Mouse (Mus musculus) neural tube, embryonic 12.5 days (tissue): ENCODE results near the gene Eif2b5. TPM values are rescaled to one million over a fixed set of nuclear protein-coding genes. Genes with fewer than 3 reads are reported as not detected.

ENCODE experiments used
- ATAC-seq: fragments of 200-750 bp; cut with Nextera tagmentation; 2 replicates; pipeline ENCODE4 v1.8.0; 2017; ENCODE audit warnings: low read depth, mild to moderate bottlenecking, moderate TSS enrichment, moderate library complexity; ENCODE audit not compliant: low FRiP score
- H3K27ac ChIP-seq: fragments of 300-500 bp; sonication (generic); 2 replicates; pipeline ENCODE4 v1.5.1; 2016
- H3K27me3 ChIP-seq: fragments of 300-500 bp; sonication (generic); replicated peaks from 2 replicates; pipeline ENCODE4 v1.6.1; 2016; ENCODE audit warnings: mild to moderate bottlenecking
- H3K36me3 ChIP-seq: fragments of 300-500 bp; sonication (generic); 2 replicates; pipeline ENCODE4 v1.6.1; 2016; ENCODE audit warnings: mild to moderate bottlenecking
- H3K4me1 ChIP-seq: fragments of 300-500 bp; sonication (generic); 2 replicates; pipeline ENCODE4 v1.6.1; 2016
- H3K4me2 ChIP-seq: fragments of 300-500 bp; sonication (generic); replicated peaks from 2 replicates; pipeline ENCODE4 v1.6.1; 2016; ENCODE audit warnings: mild to moderate bottlenecking
- H3K4me3 ChIP-seq: fragments of 300-500 bp; sonication (generic); 2 replicates; pipeline ENCODE4 v1.5.1; 2016
- H3K9ac ChIP-seq: fragments of 300-500 bp; sonication (generic); 2 replicates; pipeline ENCODE4 v1.6.1; 2016; ENCODE audit warnings: mild to moderate bottlenecking
- H3K9me3 ChIP-seq: fragments of 300-500 bp; sonication (generic); 2 replicates; pipeline ENCODE4 v1.6.1; 2016; ENCODE audit warnings: mild to moderate bottlenecking
- WGBS: fragments of 180-500 bp; shearing (Covaris S2); methylation state at CpG from one replicate; pipeline ENCODE4 v1.1.7; 2016; 5-methylcytosine and 5-hydroxymethylcytosine counted together
- polyA plus RNA-seq: library from polyadenylated mRNA; unstranded; fragments of >200 nt; fragmentation: Nextera tagmentation; extraction: Ambion mirVana; gene quantifications from 2 replicates; pipeline ENCODE4 v1.2.1, GENCODE M21; 2016

Gene Eif2b5
- polyA plus RNA-seq, 1 experiment from 2014 or later: 121 TPM

DNA sequence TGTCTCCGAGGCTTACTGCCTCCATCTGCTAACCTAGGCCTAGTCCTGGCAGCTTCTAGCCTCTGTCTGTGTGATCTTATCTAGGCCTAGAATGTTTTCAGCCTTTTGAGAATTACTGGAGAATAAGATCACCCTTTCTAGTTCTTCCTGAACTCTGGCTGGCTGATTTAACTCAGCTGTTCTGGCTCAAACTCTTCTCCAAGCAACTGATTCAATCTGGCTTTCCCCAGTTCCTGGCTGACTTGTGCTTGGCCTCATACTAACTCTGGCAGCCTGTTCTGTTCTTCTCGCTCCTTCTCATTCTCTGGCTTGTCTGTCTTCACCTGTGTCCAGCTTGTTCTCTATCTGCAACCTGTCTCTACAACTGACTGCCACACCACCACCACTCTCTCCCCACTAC, 7.3 kb upstream of the Eif2b5 start:
- H3K9ac ChIP-seq: no peak overlapping the region
- no peaks in the 10 kb centered on the region for H3K27me3 ChIP-seq
- H3K36me3 ChIP-seq: no peaks in the 10 kb centered on the region
- H3K4me1 ChIP-seq: no peaks in the 10 kb centered on the region
- ATAC-seq: no peak
- no peak overlapping the region for H3K27ac ChIP-seq
- no peaks in the 10 kb centered on the region for H3K9me3 ChIP-seq
- H3K4me2 ChIP-seq: no peak overlapping the region
- 84% methylated on average over 2 of the region's 2 CpGs for WGBS
- H3K4me3 ChIP-seq: no peak overlapping the region

DNA sequence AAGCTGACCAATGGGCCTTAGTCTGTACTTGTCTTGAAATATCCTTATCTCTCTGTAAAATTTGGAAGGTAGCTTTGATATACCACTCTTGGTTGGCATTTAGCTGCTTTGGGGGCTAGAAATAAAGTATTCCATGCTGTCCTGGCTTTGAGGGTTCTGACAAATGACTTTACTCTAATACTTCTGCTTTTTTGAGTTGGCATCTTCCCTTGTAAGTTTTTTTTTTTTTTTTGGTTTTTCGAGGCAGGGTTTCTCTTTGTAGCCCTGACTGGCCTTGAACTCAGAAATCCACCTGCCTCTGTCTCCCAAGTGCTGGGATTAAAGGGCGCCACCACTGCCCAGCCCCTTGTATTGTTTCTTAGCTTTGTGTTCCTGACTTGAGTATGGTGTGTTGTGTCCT, 5.2 kb upstream of the Eif2b5 start:
- peaks cover 4% of the 10 kb centered on the region; the same call in 1 of the 2 replicates for H3K27me3 ChIP-seq
- peaks cover 8% of the 10 kb centered on the region for H3K4me1 ChIP-seq
- ATAC-seq: no peak
- H3K27ac ChIP-seq: no peak overlapping the region
- 76% methylated on average over 2 of the region's 2 CpGs for WGBS
- no peak overlapping the region for H3K4me2 ChIP-seq
- H3K9ac ChIP-seq: no peak overlapping the region
- H3K9me3 ChIP-seq: no peaks in the 10 kb centered on the region
- H3K36me3 ChIP-seq: no peaks in the 10 kb centered on the region
- H3K4me3 ChIP-seq: no peak overlapping the region

DNA sequence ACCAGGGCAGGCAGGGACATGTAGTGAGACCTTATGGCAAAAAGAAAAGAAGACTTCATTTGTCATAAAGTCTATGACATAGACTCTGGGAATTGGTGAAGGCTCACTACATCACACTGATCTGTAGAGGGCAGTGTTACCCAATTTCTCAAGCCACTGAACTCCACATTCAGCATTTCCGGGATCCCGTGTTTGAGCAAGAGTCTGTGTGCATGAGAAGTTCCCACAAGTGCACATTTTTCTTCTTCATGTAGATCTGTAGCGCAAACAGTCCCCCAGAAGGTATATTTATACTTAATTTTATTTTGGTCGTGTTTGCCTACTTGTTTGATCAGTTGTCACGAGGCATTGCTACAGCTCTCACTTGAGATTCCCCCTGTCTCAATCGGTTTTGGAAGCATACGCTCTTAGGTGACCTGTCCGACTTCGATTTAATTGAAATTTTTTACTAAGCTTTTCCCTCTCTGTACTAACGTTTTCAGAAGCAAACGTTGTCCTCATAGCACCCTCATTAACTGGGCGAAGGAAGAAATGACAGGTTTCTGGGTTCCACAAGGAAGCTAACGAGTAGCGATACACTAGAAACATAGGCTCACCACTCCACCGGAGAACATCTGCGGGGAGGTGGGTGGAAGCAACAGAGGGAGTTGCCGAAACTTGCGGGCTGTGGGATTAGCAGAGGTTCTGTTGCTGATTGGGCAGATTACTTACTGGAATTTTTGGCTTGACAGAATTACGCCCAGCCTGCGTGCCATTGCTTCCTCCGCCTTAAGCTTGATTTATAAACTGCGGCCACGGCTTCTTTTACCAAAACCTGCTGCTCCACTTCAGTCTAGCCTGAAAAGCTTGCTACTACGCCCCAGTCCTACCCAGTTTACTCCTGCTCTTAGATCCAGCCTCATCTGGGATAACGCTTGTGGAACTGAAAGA, 1.7 kb upstream of the Eif2b5 start:
- 0 out of 2 replicates have a peak, but pooled peaks have one; percentile 10 for ATAC-seq
- H3K9ac ChIP-seq: no peak overlapping the region

DNA sequence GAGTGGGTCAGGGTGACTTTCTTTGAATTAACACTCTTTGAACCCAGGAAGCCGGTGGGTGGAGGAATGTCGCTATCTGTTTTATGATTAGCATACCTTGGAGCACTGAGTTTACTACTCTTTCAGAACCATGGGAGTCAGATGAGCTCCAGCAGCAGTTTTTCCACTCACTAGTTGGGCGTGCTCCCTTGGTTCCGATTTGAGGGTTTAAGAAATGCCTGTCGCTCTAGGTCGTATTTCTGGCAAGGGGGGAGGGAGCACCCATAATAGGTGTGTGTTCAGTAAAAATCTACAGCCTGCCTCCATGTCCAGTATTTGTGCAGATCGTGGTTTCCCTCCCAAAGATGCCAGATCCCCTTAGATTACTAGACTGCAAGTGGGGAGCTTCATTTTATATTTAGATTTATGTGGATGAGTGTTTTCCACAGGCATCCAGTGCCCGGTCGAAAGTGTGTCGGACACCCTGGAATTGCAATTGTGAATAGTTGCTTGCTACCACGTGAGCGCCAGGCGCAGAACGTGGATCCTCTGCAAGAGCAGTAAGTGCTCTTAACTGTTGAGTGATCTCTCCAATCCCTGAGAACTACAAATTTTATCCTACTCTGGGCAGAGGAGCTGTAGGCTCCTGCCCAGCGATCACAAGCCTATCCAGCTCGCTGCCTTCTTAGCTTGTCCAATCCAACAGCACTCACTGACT, 489 bp upstream of the Eif2b5 start:
- Histone ChIP-seq H3K9me3 (no peaks in the 10 kb centered on the region), H3K9ac (peak overlapping the region; percentile 90; the same call in 1 of the 2 replicates), H3K4me3 (peak overlapping the region; percentile 87), H3K27ac (no peak overlapping the region), H3K4me2 (peak overlapping the region; percentile 81), H3K27me3 (peaks cover 4% of the 10 kb centered on the region; the same call in 1 of the 2 replicates), H3K36me3 (peaks cover 25% of the 10 kb centered on the region), H3K4me1 (peaks cover 12% of the 10 kb centered on the region)
- ATAC-seq: no peak
- 10% methylated on average over 16 of the region's 16 CpGs for WGBS

More for the DNA sequence above, 1.7 kb upstream of the Eif2b5 start:
- Histone ChIP-seq H3K4me3 (peak overlapping the region; percentile 19), H3K4me1 (peaks cover 12% of the 10 kb centered on the region), H3K4me2 (peak overlapping the region; percentile 59), H3K27me3 (peaks cover 4% of the 10 kb centered on the region; the same call in 1 of the 2 replicates), H3K36me3 (peaks cover 13% of the 10 kb centered on the region), H3K27ac (no peak overlapping the region), H3K9me3 (no peaks in the 10 kb centered on the region)
- WGBS: 24% methylated on average over 25 of the region's 25 CpGs

DNA sequence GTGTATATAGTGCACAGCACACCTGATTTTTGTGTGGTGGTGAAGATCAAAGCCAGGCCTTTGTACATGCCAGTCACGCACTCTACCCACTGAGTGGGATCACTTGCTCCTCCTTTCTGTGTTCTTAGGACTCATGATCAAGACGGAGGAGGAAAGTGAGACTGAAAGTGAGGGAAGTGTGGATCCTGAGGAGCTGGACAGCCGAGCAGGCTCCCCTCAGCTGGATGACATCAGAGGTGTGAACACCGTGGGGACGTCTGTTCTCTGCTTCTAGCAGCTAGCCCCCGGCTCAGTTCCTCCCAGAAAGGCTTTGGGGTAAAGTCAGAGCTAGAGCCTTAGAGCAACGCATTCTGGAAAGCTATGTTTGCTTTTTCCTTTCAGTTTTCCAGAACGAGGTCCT, 7.4 kb downstream of the Eif2b5 start:
- Histone ChIP-seq H3K36me3 (peaks cover 95% of the 10 kb centered on the region), H3K27ac (no peak overlapping the region), H3K4me3 (no peak overlapping the region), H3K27me3 (no peaks in the 10 kb centered on the region), H3K4me2 (no peak overlapping the region), H3K4me1 (no peaks in the 10 kb centered on the region), H3K9ac (no peak overlapping the region), H3K9me3 (no peaks in the 10 kb centered on the region)
- ATAC-seq: no peak
- WGBS: 90% methylated on average over 8 of the region's 8 CpGs

DNA sequence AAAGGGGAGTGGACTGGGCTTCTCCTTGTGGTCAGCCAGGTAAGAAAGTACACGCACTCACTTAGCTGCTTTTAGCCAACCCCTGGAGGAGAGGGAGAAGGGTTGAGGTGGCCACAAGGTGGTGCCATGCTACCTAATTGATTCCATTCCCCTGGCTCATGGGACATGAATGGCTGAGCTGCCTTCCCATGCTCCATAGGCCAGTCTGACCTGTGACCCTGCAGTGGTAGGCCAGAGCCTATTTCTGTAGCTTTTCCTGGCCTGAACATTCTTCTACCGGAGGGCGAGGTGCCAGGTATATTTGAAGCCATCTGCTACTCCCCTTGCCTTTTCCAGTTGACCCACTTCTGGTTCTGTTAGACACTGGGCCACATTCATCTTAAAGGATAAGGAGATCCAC, 10.7 kb downstream of the Eif2b5 start:
- Histone ChIP-seq H3K4me2 (no peak overlapping the region), H3K4me3 (no peak overlapping the region), H3K4me1 (no peaks in the 10 kb centered on the region), H3K9ac (no peak overlapping the region), H3K36me3 (peaks cover 69% of the 10 kb centered on the region), H3K9me3 (no peaks in the 10 kb centered on the region), H3K27ac (no peak overlapping the region), H3K27me3 (no peaks in the 10 kb centered on the region)
- 92% methylated on average over 3 of the region's 3 CpGs for WGBS
- ATAC-seq: no peak

DNA sequence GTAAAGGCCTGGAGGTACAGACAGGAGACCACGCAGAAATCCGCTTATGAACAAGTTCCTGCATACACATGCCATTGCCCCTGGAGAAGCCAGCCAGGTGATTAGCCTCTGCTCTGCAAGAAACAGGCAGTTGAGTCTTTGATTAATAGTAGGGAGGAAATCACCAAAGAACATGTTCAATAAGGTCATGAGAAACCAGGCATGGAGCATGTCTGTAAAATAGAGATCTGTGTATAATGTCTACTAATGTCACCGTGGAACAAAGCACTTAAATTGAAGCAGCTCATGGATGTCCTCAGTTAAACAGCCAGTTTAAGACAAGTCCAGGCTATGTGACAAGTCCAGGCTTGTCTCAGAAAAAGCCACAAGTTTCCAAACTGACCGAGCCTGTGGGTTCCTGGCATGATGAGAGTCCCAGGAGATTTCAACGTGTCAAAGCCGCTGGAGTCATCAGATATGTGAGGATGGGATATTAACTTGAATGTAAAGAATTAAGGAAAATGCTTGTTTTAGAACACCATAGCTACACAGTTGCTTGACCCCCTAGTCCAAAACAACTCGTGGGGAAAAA, 12.7 kb downstream of the Eif2b5 start:
- H3K27ac ChIP-seq: no peak overlapping the region
- peaks cover 50% of the 10 kb centered on the region for H3K36me3 ChIP-seq
- H3K4me3 ChIP-seq: no peak overlapping the region
- no peak overlapping the region for H3K9ac ChIP-seq
- no peak for ATAC-seq
- no peaks in the 10 kb centered on the region for H3K27me3 ChIP-seq
- H3K4me2 ChIP-seq: no peak overlapping the region
- H3K4me1 ChIP-seq: no peaks in the 10 kb centered on the region; the same call in 1 of the 2 replicates
- no peaks in the 10 kb centered on the region for H3K9me3 ChIP-seq
- WGBS: 93% methylated on average over 7 of the region's 7 CpGs

DNA sequence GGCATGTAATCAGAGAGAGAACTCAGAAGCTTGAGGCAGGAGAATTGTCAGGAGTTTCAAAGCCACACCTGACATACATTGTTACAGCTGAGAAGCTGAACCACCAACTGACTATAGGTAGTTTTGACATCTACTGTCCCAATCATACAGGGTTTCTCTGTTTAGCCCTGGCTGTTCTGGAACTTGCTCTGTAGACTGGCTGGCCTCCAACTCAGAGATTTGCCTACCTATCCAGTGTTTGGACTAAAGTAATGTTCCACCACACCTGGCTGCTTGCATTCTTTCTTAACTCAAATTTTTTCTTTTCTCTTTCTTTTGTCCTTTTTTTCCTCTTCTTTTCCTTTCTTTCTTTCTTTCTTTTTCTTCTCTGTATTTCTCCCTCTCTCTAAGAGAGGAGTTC, 17.4 kb downstream of the Eif2b5 start:
- Histone ChIP-seq H3K27ac (no peak overlapping the region), H3K4me2 (peak overlapping the region; percentile 92), H3K27me3 (no peaks in the 10 kb centered on the region), H3K9me3 (no peaks in the 10 kb centered on the region), H3K4me3 (peak overlapping the region; percentile 95), H3K36me3 (peaks cover 20% of the 10 kb centered on the region), H3K4me1 (peaks cover 22% of the 10 kb centered on the region), H3K9ac (0 out of 2 replicates have a peak overlapping the region, but pooled peaks have one; percentile 96)
- no peak for ATAC-seq

DNA sequence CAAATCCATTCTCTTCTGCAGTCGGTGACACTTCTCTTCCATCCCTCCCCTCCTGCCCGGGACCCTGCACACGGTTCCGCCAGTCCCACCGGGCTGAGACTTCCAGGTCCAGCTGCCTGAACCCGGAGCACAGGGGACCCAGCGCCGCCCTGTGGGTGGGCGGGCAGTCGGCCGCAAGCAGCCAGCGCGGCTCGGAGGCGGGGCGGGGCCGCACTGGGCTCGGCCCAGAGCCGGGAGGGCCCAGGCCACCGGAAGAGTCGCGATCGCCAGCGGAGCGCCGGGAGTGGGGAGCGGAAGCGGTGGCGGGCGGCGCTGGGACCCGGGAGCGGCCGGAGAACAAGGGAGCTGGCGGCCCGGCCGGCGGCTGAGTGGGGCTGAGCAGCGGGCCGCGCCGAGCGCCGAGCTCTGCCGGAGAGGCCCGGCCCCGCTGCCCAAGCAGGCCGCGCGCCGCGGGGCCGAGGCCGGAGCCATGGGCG, 18.1 kb downstream of the Eif2b5 start, which contains the start of gene Dvl3:
TSS of gene Dvl3 (plus strand) at position 257 of the 476 bp plus-strand sequence.
- 0% methylated on average over 54 of the region's 55 CpGs for WGBS

DNA sequence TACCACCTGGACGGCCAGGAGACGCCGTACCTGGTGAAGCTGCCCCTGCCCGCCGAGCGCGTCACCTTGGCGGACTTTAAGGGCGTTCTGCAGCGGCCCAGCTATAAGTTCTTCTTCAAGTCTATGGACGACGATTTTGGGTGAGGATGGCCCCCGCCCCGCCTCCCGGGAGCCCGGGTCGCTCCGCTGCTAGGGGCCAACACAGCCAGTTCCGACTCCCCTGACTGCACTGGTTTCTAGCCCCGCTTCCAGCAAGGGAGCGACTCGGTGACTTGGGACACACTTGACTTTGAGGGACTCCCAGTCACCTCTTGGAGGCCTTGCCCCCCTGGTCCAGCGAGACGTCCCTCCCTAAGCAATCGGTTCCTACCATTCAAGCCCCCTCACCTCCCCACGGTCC, 18.6 kb downstream of the Eif2b5 start:
- H3K27ac ChIP-seq: peak overlapping the region; percentile 87
- H3K9ac ChIP-seq: peak overlapping the region; percentile 96
- no peaks in the 10 kb centered on the region for H3K9me3 ChIP-seq
- peak overlapping the region; percentile 92 for H3K4me2 ChIP-seq
- 0% methylated on average over 26 of the region's 26 CpGs for WGBS
- peak; percentile 28 for ATAC-seq
- peak overlapping the region; percentile 95 for H3K4me3 ChIP-seq
- no peaks in the 10 kb centered on the region for H3K27me3 ChIP-seq
- peaks cover 26% of the 10 kb centered on the region for H3K36me3 ChIP-seq
- peaks cover 22% of the 10 kb centered on the region for H3K4me1 ChIP-seq

More for the DNA sequence above, 18.1 kb downstream of the Eif2b5 start, which contains the start of gene Dvl3:
- Histone ChIP-seq H3K4me2 (peak within 1 kb of the TSS; percentile 92), H3K9ac (peak within 1 kb of the TSS; percentile 96), H3K27me3 (no peaks in the 10 kb centered on the region), H3K36me3 (peaks cover 22% of the 10 kb centered on the region), H3K4me1 (peaks cover 22% of the 10 kb centered on the region), H3K4me3 (peak within 1 kb of the TSS; percentile 95), H3K9me3 (no peaks in the 10 kb centered on the region), H3K27ac (peak within 1 kb of the TSS; percentile 87)
- ATAC-seq: peak; percentile 92

DNA sequence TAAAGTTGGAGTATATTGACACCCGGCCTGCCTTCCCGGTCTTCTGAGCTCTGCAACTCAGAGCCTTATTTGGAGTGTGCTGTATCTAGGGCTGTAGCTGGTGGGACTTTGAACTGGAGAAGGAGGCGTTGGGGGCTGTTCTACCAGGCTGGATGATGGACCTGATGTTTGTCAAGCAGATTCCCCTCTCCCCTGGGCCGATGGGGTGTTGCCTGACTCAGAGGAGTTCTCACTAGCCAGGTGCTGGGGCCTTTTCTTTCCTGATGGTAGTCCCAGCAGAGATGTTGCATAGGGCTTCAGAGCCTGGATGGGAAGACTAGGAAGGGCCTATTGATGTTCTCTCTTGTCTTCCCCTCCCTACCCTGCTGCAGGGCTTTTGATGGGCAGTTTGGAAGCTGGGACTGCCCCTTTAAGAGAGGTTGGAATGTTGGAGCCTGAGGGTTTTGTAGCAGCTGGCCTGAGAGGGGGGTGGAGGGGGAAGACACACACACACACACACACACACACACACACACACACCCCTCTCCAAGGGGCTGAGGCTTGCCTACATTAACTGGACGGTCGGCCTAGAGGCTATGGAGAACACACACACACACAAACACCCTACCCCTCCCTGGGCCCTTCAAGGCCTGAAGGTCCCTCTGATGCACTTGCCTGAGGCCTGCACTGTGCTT, 19.2 kb downstream of the Eif2b5 start:
- H3K27me3 ChIP-seq: no peaks in the 10 kb centered on the region
- H3K27ac ChIP-seq: peak overlapping the region; percentile 87; the same call in 1 of the 2 replicates
- peaks cover 22% of the 10 kb centered on the region for H3K4me1 ChIP-seq
- ATAC-seq: peak; percentile 69
- peaks cover 27% of the 10 kb centered on the region for H3K36me3 ChIP-seq
- H3K4me2 ChIP-seq: peak overlapping the region; percentile 92
- WGBS: 1% methylated on average over 6 of the region's 6 CpGs
- no peaks in the 10 kb centered on the region for H3K9me3 ChIP-seq
- H3K4me3 ChIP-seq: peak overlapping the region; percentile 95
- H3K9ac ChIP-seq: peak overlapping the region; percentile 96
